8 mouse cellular contexts compared by ENCODE assay signal in the genomic region with DNA sequence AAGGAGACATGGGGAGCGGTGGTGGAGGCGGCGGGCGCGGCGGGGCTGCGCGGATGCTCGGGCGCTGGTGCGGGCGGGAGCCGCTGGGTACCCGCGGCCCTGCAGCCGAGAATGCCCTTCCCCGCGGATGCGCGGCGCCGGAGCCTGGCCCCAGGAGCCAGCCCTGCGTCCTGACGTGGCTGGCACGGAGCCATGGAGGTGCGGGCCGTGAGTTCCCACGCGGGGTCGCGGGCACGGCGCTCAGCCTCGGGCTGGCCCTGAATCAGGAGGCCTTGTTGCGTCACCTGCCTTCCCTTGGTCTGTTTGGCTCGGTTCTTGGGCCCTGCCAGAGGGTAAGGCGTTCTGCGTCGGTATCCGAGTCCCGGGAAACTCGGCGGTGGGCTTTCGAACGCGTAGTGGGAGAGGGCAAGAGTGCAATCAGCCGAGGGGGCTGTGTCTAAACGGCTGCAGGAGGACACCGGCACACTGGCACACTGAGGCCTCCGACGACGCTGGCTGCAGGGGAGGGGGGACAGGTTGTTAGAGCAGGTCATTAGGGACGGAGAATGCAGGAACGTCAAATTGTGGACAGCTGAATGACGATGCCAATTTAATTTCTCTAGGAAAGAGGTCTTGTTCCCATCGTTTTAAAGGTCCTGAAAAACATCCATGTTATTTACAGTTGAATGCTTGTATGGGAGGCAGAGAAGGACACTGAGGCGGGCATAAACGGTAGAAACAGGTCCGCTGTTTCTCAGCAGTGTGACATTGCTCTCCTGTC. TPM values are rescaled to one million over a fixed set of nuclear protein-coding genes. Genes with fewer than 3 reads are reported as not detected.
DNase-seq lines count a peak whose midpoint lies in the region; ATAC-seq and TF ChIP-seq lines count a peak whose summit lies in the region.

No protein-coding gene starts in this region.

- no peaks in the 10 kb centered on the region for H3K36me3 ChIP-seq in hindbrain, embryonic 15.5 days
- no peaks in the 10 kb centered on the region for H3K36me3 ChIP-seq in liver, adult 2 months (ENCODE audit: control insufficient read depth, insufficient read depth, low read length)
- H3K36me3 ChIP-seq in midbrain, embryonic 15.5 days (replicated peaks): no peaks in the 10 kb centered on the region

- H3K27me3 ChIP-seq in cerebellum, adult 2 months (ENCODE audit: control insufficient read depth, insufficient read depth, low read length): no peaks in the 10 kb centered on the region
- H3K27me3 ChIP-seq in hindbrain, embryonic 15.5 days: no peaks in the 10 kb centered on the region
- peaks cover 6% of the 10 kb centered on the region; the same call in 1 of the 2 replicates for H3K27me3 ChIP-seq in liver, adult 2 months (ENCODE audit: control insufficient read depth, insufficient read depth, low read length)
- H3K27me3 ChIP-seq in midbrain, embryonic 15.5 days (replicated peaks): no peaks in the 10 kb centered on the region

- H3K4me2 ChIP-seq in hindbrain, embryonic 15.5 days: peak overlapping the region; percentile 77
- H3K4me2 ChIP-seq in midbrain, embryonic 15.5 days: peak overlapping the region; percentile 65

- no peaks in the 10 kb centered on the region for H3K79me2 ChIP-seq in liver, adult 2 months (ENCODE audit: control insufficient read depth, insufficient read depth, low read length)

- ATAC-seq in hindbrain, embryonic 15.5 days (ENCODE audit: low FRiP score, low read depth): peak; percentile 80
- ATAC-seq in midbrain, embryonic 15.5 days (replicated peaks): peak; percentile 79

- no peaks in the 10 kb centered on the region for H3K9me3 ChIP-seq in hindbrain, embryonic 15.5 days
- no peaks in the 10 kb centered on the region for H3K9me3 ChIP-seq in midbrain, embryonic 15.5 days

- WGBS in cerebellum, adult 2 months: 1% methylated on average over 57 of the region's 59 CpGs
- under 1% methylated on average over 57 of the region's 59 CpGs for WGBS in hindbrain, embryonic 15.5 days
- 5% methylated on average over 59 of the region's 59 CpGs for WGBS in liver, adult 2 months
- 2% methylated on average over 59 of the region's 59 CpGs for WGBS in midbrain, embryonic 15.5 days

- peak overlapping the region; percentile 64 for H3K27ac ChIP-seq in cerebellum, adult 2 months (ENCODE audit: insufficient read depth, low read length)
- H3K27ac ChIP-seq in hindbrain, embryonic 15.5 days (replicated peaks): peak overlapping the region; percentile 88
- H3K27ac ChIP-seq in liver, adult 2 months (replicated peaks; ENCODE audit: insufficient read depth, low read depth, low read length): no peak overlapping the region
- peak overlapping the region; percentile 92 for H3K27ac ChIP-seq in midbrain, embryonic 15.5 days

- no peak for TF ChIP-seq POLR2A in cerebellum, adult 2 months (IDR thresholded peaks at IDR 0.05; ENCODE audit: borderline replicate concordance, insufficient read depth, low read length)
- TF ChIP-seq POLR2A in liver, adult 2 months (IDR thresholded peaks at IDR 0.05; ENCODE audit: extremely low read depth, insufficient read depth, low read length): no peak

- TF ChIP-seq CTCF in cerebellum, adult 2 months (IDR thresholded peaks at IDR 0.05; ENCODE audit: borderline replicate concordance, insufficient read depth, low read depth, low read length): no peak
- TF ChIP-seq CTCF in liver, adult 2 months (IDR thresholded peaks at IDR 0.05; ENCODE audit: low read depth, low read length): no peak

- peaks cover 4% of the 10 kb centered on the region; the same call in 1 of the 2 replicates for H3K4me1 ChIP-seq in cerebellum, adult 2 months (ENCODE audit: control insufficient read depth, insufficient read depth, low read length)
- H3K4me1 ChIP-seq in hindbrain, embryonic 15.5 days (replicated peaks): peaks cover 26% of the 10 kb centered on the region
- peaks cover 4% of the 10 kb centered on the region; the same call in 1 of the 2 replicates for H3K4me1 ChIP-seq in liver, adult 2 months (ENCODE audit: control insufficient read depth, insufficient read depth, low read length)
- peaks cover 28% of the 10 kb centered on the region for H3K4me1 ChIP-seq in midbrain, embryonic 15.5 days

- H3K4me3 ChIP-seq in cerebellum, adult 2 months (replicated peaks; ENCODE audit: insufficient read depth, low read depth, low read length): peak overlapping the region; percentile 76
- H3K4me3 ChIP-seq in hindbrain, embryonic 15.5 days: peak overlapping the region; percentile 83
- H3K4me3 ChIP-seq in liver, adult 2 months (ENCODE audit: insufficient read depth, low read depth, low read length): peak overlapping the region; percentile 85
- peak overlapping the region; percentile 92 for H3K4me3 ChIP-seq in midbrain, embryonic 15.5 days

- peak; percentile 7 to 29 for DNase-seq in thymus, postnatal 10 days (ENCODE audit: low spot score in 2 of 2)
- DNase-seq in thymus, postnatal 25 days: no peak
- DNase-seq in cerebellum, adult 2 months: peak; percentile 76 to 81
- DNase-seq in frontal cortex, adult 2 months (ENCODE audit: extremely low spot score in 1 of 2, low spot score in 1 of 2): peak; percentile 29 to 57
- no peak for DNase-seq in liver, adult 2 months (ENCODE audit: extremely low read depth, low read depth, low spot score)
- no peak for DNase-seq in B cell, adult 2 months

- H3K9ac ChIP-seq in hindbrain, embryonic 15.5 days: peak overlapping the region; percentile 91
- peak overlapping the region; percentile 71 for H3K9ac ChIP-seq in liver, adult 2 months (ENCODE audit: low read depth, low read length)
- H3K9ac ChIP-seq in midbrain, embryonic 15.5 days: peak overlapping the region; percentile 90

RNA-seq across cellular contexts. Expression of a gene that starts 0.6 kb away (rescaled TPM):
- polyA plus RNA-seq in cerebellum, adult 2 months (2012; rRNA removed): 108 and 112 TPM in 2 replicates
- 99.0 and 108 TPM in 2 replicates for polyA plus RNA-seq in frontal cortex, adult 2 months (2012; rRNA removed)
- 27.1 and 30.3 TPM in 2 replicates for polyA plus RNA-seq in hindbrain, embryonic 15.5 days (2015; fragmentation: Nextera tagmentation; extraction: Ambion mirVana)
- total RNA-seq in liver, adult 2 months (2014; rRNA removed): 10.3 and 12.6 TPM in 2 replicates
- polyA plus RNA-seq in liver, adult 2 months (2012; rRNA removed): 9.4 and 14.4 TPM in 2 replicates
- polyA plus RNA-seq in midbrain, embryonic 15.5 days (2015; fragmentation: Nextera tagmentation; extraction: Ambion mirVana): 33.3 and 33.4 TPM in 2 replicates

RNA-seq across cellular contexts. Expression of a gene that starts 49.0 kb away (rescaled TPM):
- 46.2 and 51.4 TPM in 2 replicates for polyA plus RNA-seq in cerebellum, adult 2 months (2012; rRNA removed)
- polyA plus RNA-seq in frontal cortex, adult 2 months (2012; rRNA removed): 24.8 and 26.7 TPM in 2 replicates
- polyA plus RNA-seq in hindbrain, embryonic 15.5 days (2015; fragmentation: Nextera tagmentation; extraction: Ambion mirVana): 23.3 and 27.4 TPM in 2 replicates
- total RNA-seq in liver, adult 2 months (2014; rRNA removed): 0.28 and 0.54 TPM in 2 replicates
- 0.42 and 0.68 TPM in 2 replicates for polyA plus RNA-seq in liver, adult 2 months (2012; rRNA removed)
- 31.6 and 33.4 TPM in 2 replicates for polyA plus RNA-seq in midbrain, embryonic 15.5 days (2015; fragmentation: Nextera tagmentation; extraction: Ambion mirVana)

RNA-seq across cellular contexts. Expression of a gene that starts 58.0 kb away (rescaled TPM):
- polyA plus RNA-seq in cerebellum, adult 2 months (2012; rRNA removed): 52.7 and 55.7 TPM in 2 replicates
- 56.9 and 58.0 TPM in 2 replicates for polyA plus RNA-seq in frontal cortex, adult 2 months (2012; rRNA removed)
- polyA plus RNA-seq in hindbrain, embryonic 15.5 days (2015; fragmentation: Nextera tagmentation; extraction: Ambion mirVana): 12.2 and 12.3 TPM in 2 replicates
- total RNA-seq in liver, adult 2 months (2014; rRNA removed): 12.5 and 16.6 TPM in 2 replicates
- 9.1 and 10.0 TPM in 2 replicates for polyA plus RNA-seq in liver, adult 2 months (2012; rRNA removed)
- 13.4 and 13.8 TPM in 2 replicates for polyA plus RNA-seq in midbrain, embryonic 15.5 days (2015; fragmentation: Nextera tagmentation; extraction: Ambion mirVana)

Comparison
In these comparisons a context has a peak if more than half of its experiments do, and no peak if none do; other contexts are left out.
1. DNase-seq: peak in thymus, postnatal 10 days (2 of 2), cerebellum, adult 2 months (2 of 2) and frontal cortex, adult 2 months (2 of 2); none in thymus, postnatal 25 days (single experiment), liver, adult 2 months (single experiment) and B cell, adult 2 months (0 of 2).
2. RNA of a gene that starts 49.0 kb away (polyA plus RNA-seq): 46.2 to 51.4 TPM in cerebellum, adult 2 months, 31.6 to 33.4 TPM in midbrain, embryonic 15.5 days, 23.3 to 27.4 TPM in hindbrain, embryonic 15.5 days and 24.8 to 26.7 TPM in frontal cortex, adult 2 months; 0.42 to 0.68 TPM in liver, adult 2 months; every median in the first group is over 10 times any median in the second.
3. Peak in every context shown above with its lines, with median percentiles within 50 percentile points of each other: H3K4me3 ChIP-seq and H3K9ac ChIP-seq.